Mouse (Mus musculus): ENCODE measurements around the gene Efcab8. TPM values are rescaled to one million over a fixed set of nuclear protein-coding genes. Genes with fewer than 3 reads are reported as not detected.
"Not testable (repeated sequence)": the region's sequence is repeated elsewhere in the genome, so short reads cannot be mapped to it uniquely, and the experiment has no call there.

The Efcab8 gene
- polyA plus RNA-seq, 1 experiment from 2014 or later: not detected

GRCm38 (mm10) chr2:153781181-153781580 lies 1.4 kb downstream of the Efcab8 start:
- no peaks in the 10 kb centered on the region for H3K27me3 ChIP-seq (replicated peaks; ENCODE audit: low read depth, poor library complexity, severe bottlenecking)
- no peak overlapping the region for H3K4me3 ChIP-seq
- H3K36me3 ChIP-seq (replicated peaks): no peaks in the 10 kb centered on the region
- no peaks in the 10 kb centered on the region for H3K9me3 ChIP-seq
- DNase-seq (ENCODE audit: low spot score): no peak
- H3K27ac ChIP-seq (replicated peaks): no peak overlapping the region
- 87% methylated on average over 4 of the region's 4 CpGs for WGBS
- H3K4me1 ChIP-seq: peaks cover 12% of the 10 kb centered on the region

DNA sequence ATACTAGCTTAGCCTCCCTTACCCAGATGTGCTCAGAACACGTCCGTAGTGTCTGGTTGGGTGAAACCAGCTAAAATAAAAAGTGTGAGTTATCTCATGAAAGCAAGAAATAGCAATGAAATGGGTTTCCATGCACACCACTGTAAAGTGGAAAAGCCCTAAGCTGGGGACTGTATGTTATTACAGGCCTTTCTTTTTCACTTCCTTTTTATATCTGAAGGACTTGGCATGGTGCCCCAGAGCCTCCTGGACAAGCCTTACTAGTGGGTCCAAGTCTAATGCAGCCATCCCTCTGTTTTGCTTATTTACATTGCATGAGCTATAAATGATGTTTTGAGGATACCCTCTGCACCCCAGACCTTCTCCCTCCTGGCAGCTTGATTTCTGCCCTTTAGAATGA lies 4.9 kb downstream of the Efcab8 start:
- Histone ChIP-seq H3K27me3 (replicated peaks; ENCODE audit: low read depth, poor library complexity, severe bottlenecking) (no peaks in the 10 kb centered on the region), H3K27ac (replicated peaks) (no peak overlapping the region), H3K4me3 (no peak overlapping the region), H3K9me3 (no peaks in the 10 kb centered on the region), H3K4me1 (no peaks in the 10 kb centered on the region), H3K36me3 (replicated peaks) (no peaks in the 10 kb centered on the region)
- 90% methylated on average over 2 of the region's 2 CpGs for WGBS
- DNase-seq (ENCODE audit: low spot score): no peak

DNA sequence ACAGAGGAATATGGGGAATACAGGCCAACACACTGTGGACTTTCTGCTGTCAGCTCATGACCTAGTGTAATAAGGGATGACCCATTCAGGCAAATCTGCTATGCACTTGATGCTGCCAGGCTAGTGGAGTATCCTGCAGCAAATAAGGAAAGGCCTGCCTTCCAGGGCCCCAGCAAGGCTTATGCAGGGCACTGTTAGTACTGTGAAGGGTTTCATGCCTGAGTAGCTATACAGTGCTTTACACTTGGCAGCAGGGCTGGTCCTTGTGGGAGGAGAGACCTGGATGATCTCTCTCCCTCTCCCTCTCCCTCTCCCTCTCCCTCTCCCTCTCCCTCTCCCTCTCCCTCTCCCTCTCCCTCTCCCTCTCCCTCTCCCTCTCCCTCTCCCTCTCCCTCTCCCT lies 13.6 kb downstream of the Efcab8 start:
- Histone ChIP-seq H3K9me3 (no peaks in the 10 kb centered on the region), H3K4me3 (no peak overlapping the region), H3K27me3 (replicated peaks; ENCODE audit: low read depth, poor library complexity, severe bottlenecking) (no peaks in the 10 kb centered on the region), H3K27ac (replicated peaks) (no peak overlapping the region), H3K4me1 (no peaks in the 10 kb centered on the region), H3K36me3 (replicated peaks) (no peaks in the 10 kb centered on the region)
- DNase-seq (ENCODE audit: low spot score): no peak

- 56% methylated on average over 5 of the region's 5 CpGs for WGBS
- H3K4me3 ChIP-seq: no peak overlapping the region
- DNase-seq (ENCODE audit: low spot score): peak; percentile 24
- no peaks in the 10 kb centered on the region for H3K4me1 ChIP-seq
- no peak overlapping the region for H3K27ac ChIP-seq (replicated peaks)
- H3K9me3 ChIP-seq: no peaks in the 10 kb centered on the region
- no peaks in the 10 kb centered on the region for H3K27me3 ChIP-seq (replicated peaks; ENCODE audit: low read depth, poor library complexity, severe bottlenecking)
- no peaks in the 10 kb centered on the region for H3K36me3 ChIP-seq (replicated peaks)
These were observed 15.4 kb downstream of the Efcab8 start for GRCm38 (mm10) chr2:153795090-153795489.

GRCm38 (mm10) chr2:153807464-153807863 lies 27.7 kb downstream of the Efcab8 start:
- not testable (repeated sequence) for H3K27ac ChIP-seq (replicated peaks); H3K4me3 ChIP-seq; H3K27me3 ChIP-seq (replicated peaks; ENCODE audit: low read depth, poor library complexity, severe bottlenecking); H3K4me1 ChIP-seq; H3K36me3 ChIP-seq (replicated peaks); H3K9me3 ChIP-seq
- DNase-seq (ENCODE audit: low spot score): peak; percentile 65

DNA sequence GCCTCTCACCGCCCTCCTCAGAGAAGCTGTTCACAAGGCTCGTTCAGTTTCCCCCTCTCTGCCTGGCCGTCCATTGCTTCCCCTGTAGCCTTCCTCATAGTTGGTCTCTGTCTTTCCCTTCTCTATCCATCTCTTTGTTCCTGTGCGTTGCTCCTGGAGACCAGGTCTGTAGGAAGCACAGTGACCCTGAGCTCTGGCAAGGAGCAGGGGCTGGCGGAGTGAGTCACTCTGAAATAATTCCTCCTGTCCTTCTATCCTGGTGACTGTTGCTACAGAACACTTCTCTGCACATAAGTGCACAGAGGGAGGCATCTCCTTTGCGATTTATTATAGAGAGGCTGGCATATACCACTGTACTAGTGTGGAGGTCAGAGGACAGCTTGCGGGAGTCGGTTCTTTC lies 28.4 kb downstream of the Efcab8 start:
- Histone ChIP-seq H3K9me3 (no peaks in the 10 kb centered on the region), H3K27ac (replicated peaks) (no peak overlapping the region), H3K36me3 (replicated peaks) (no peaks in the 10 kb centered on the region), H3K27me3 (replicated peaks; ENCODE audit: low read depth, poor library complexity, severe bottlenecking) (no peaks in the 10 kb centered on the region), H3K4me3 (no peak overlapping the region), H3K4me1 (peaks cover 7% of the 10 kb centered on the region)
- no peak for DNase-seq (ENCODE audit: low spot score)
- 78% methylated on average over 8 of the region's 8 CpGs for WGBS

GRCm38 (mm10) chr2:153808841-153809240 lies 29.1 kb downstream of the Efcab8 start:
- peaks cover 7% of the 10 kb centered on the region for H3K4me1 ChIP-seq
- H3K27ac ChIP-seq (replicated peaks): no peak overlapping the region
- DNase-seq (ENCODE audit: low spot score): no peak
- H3K36me3 ChIP-seq (replicated peaks): no peaks in the 10 kb centered on the region
- no peak overlapping the region for H3K4me3 ChIP-seq
- H3K9me3 ChIP-seq: no peaks in the 10 kb centered on the region
- no peaks in the 10 kb centered on the region for H3K27me3 ChIP-seq (replicated peaks; ENCODE audit: low read depth, poor library complexity, severe bottlenecking)
- WGBS: 74% methylated on average over 6 of the region's 6 CpGs

- no peak overlapping the region for H3K27ac ChIP-seq (replicated peaks)
- no peaks in the 10 kb centered on the region for H3K36me3 ChIP-seq (replicated peaks)
- WGBS: 74% methylated on average over 3 of the region's 3 CpGs
- H3K4me1 ChIP-seq: peaks cover 7% of the 10 kb centered on the region
- H3K9me3 ChIP-seq: no peaks in the 10 kb centered on the region
- no peak overlapping the region for H3K4me3 ChIP-seq
- no peaks in the 10 kb centered on the region for H3K27me3 ChIP-seq (replicated peaks; ENCODE audit: low read depth, poor library complexity, severe bottlenecking)
- no peak for DNase-seq (ENCODE audit: low spot score)
These were observed 30.2 kb downstream of the Efcab8 start for GRCm38 (mm10) chr2:153809921-153810320.

- H3K27me3 ChIP-seq (replicated peaks; ENCODE audit: low read depth, poor library complexity, severe bottlenecking): 0 out of 2 replicates have a peak, but pooled peaks cover under 1% of the 10 kb centered on the region
- H3K36me3 ChIP-seq (replicated peaks): no peaks in the 10 kb centered on the region
- WGBS: 90% methylated on average over 2 of the region's 2 CpGs
- H3K4me1 ChIP-seq: no peaks in the 10 kb centered on the region
- DNase-seq (ENCODE audit: low spot score): no peak
- no peak overlapping the region for H3K27ac ChIP-seq (replicated peaks)
- H3K4me3 ChIP-seq: no peak overlapping the region
- H3K9me3 ChIP-seq: no peaks in the 10 kb centered on the region
These were observed 42.3 kb downstream of the Efcab8 start for GRCm38 (mm10) chr2:153822005-153822543.

DNA sequence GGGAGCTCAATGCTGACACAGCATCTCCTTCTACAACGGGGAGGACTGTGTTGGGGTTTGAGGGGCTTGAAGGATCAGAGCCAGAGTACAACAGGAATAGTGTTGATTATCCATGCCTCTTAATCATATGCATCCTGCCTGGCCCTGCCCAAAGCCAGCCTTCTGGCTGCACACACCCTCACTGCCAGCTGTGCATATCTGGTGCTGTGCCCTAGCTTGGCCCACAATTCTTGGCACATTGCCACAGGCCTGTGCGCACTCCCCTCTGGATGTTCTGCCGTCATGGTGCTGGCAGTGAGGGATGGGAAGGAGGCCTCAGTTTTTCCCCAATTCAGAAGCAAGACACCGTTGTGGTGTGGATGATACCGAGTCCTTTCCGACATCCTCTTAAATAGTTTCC lies 44.9 kb downstream of the Efcab8 start:
- H3K4me1 ChIP-seq: no peaks in the 10 kb centered on the region
- no peak overlapping the region for H3K27ac ChIP-seq (replicated peaks)
- H3K27me3 ChIP-seq (replicated peaks; ENCODE audit: low read depth, poor library complexity, severe bottlenecking): 0 out of 2 replicates have a peak, but pooled peaks cover 5% of the 10 kb centered on the region
- H3K4me3 ChIP-seq: no peak overlapping the region
- 89% methylated on average over 6 of the region's 6 CpGs for WGBS
- H3K36me3 ChIP-seq (replicated peaks): no peaks in the 10 kb centered on the region
- DNase-seq (ENCODE audit: low spot score): no peak
- no peaks in the 10 kb centered on the region for H3K9me3 ChIP-seq

DNA sequence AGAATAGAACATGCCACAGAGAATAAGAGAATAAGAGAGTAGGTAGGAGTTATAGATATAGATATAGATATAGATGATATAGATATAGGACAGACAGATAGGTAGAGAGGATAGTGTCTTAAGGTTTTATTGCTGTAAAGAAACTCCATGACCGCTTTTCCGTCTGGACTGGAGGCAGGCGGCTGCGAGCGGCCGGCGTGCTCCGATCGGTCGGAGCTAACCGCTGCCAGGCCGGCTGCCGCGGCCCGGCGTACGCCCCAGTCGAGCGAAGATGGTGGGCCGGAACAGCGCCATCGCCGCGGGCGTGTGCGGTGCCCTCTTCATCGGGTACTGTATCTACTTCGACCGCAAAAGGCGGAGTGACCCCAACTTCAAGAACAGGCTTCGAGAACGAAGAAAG lies 46.2 kb downstream of the Efcab8 start:
- H3K27me3 ChIP-seq (replicated peaks; ENCODE audit: low read depth, poor library complexity, severe bottlenecking); H3K4me1 ChIP-seq; H3K27ac ChIP-seq (replicated peaks); H3K9me3 ChIP-seq; H3K4me3 ChIP-seq; DNase-seq (ENCODE audit: low spot score); H3K36me3 ChIP-seq (replicated peaks): not testable (repeated sequence)
- 69% methylated on average over 32 of the region's 32 CpGs for WGBS

DNA sequence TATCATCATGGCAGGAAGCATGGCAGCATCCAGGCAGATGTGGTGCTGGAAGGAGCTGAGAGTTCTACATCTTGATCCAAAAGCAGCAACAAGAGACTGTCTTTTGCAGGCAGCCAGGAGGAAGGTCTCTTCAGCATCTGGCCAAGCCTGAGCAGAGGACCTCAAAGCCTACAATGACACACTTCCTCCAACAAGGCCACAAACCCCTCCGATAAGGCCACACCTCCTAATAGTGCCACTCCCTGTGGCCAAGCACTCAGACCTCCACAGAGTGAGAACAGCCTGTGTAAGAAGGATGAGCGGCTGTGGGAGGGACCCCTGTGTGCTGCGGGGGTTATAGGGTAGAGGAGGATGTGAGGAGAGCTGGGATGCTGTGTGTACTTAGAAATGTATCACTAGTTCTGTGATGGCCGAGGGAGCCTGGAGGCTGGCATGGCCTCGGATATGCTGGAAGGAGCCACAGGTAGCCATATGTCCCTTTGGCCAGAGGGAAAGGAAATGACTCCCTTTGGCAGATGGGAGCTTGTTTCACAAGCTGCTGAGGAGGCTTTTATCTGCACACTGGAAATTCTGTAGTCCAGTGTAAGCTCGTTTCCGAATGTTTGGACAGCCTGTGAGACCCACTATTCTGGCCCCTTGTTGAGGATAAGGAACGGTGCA lies 47.6 kb downstream of the Efcab8 start:
- no peak overlapping the region for H3K27ac ChIP-seq (replicated peaks)
- H3K36me3 ChIP-seq (replicated peaks): no peaks in the 10 kb centered on the region
- DNase-seq (ENCODE audit: low spot score): no peak
- H3K4me1 ChIP-seq: no peaks in the 10 kb centered on the region
- H3K27me3 ChIP-seq (replicated peaks; ENCODE audit: low read depth, poor library complexity, severe bottlenecking): 0 out of 2 replicates have a peak, but pooled peaks cover 5% of the 10 kb centered on the region
- no peaks in the 10 kb centered on the region for H3K9me3 ChIP-seq
- no peak overlapping the region for H3K4me3 ChIP-seq
- 85% methylated on average over 8 of the region's 8 CpGs for WGBS

GRCm38 (mm10) chr2:153828704-153829103 lies 49.0 kb downstream of the Efcab8 start:
- no peak for DNase-seq (ENCODE audit: low spot score)
- H3K36me3 ChIP-seq (replicated peaks): no peaks in the 10 kb centered on the region
- H3K4me1 ChIP-seq: no peaks in the 10 kb centered on the region
- H3K27me3 ChIP-seq (replicated peaks; ENCODE audit: low read depth, poor library complexity, severe bottlenecking): 0 out of 2 replicates have a peak, but pooled peaks cover 5% of the 10 kb centered on the region
- 86% methylated on average over 7 of the region's 7 CpGs for WGBS
- no peaks in the 10 kb centered on the region for H3K9me3 ChIP-seq
- no peak overlapping the region for H3K27ac ChIP-seq (replicated peaks)
- no peak overlapping the region for H3K4me3 ChIP-seq

Data from embryonic facial prominence, embryonic 10.5 days (tissue).